Comparison of ENCODE assay signal across 36 mouse cellular contexts in genomic region chr4:115236462-115237096, GRCm38 (mm10). TPM values are rescaled to one million over a fixed set of nuclear protein-coding genes. Genes with fewer than 3 reads are reported as not detected.
DNase-seq lines count a peak whose midpoint lies in the region; ATAC-seq and TF ChIP-seq lines count a peak whose summit lies in the region.
"Had no signal": no experiment of that assay in that cellular context is flagged by ENCODE, and none has a peak within 500 bp of the region (broad histone marks: within the 10 kb centered on the region; RNA-seq: fewer than 3 reads in every experiment).

No protein-coding gene starts in this region.

- no peak for TF ChIP-seq CTCF in lung, embryonic 14.5 days (IDR thresholded peaks at IDR 0.05; ENCODE audit: low read depth)
- no peak for TF ChIP-seq CTCF in lung, postnatal 0 days (IDR thresholded peaks at IDR 0.05)

- no peaks in the 10 kb centered on the region for H3K4me1 ChIP-seq in lung, embryonic 14.5 days (ENCODE audit: insufficient read depth)
- no peaks in the 10 kb centered on the region for H3K4me1 ChIP-seq in lung, postnatal 0 days (ENCODE audit: insufficient read depth, low read depth, low read length)
- H3K4me1 ChIP-seq in embryonic facial prominence, embryonic 14.5 days (ENCODE audit: control insufficient read depth, insufficient read depth, low read length) = no peaks in the 10 kb centered on the region
- no peaks in the 10 kb centered on the region for H3K4me1 ChIP-seq in limb, embryonic 14.5 days (ENCODE audit: control insufficient read depth, insufficient read depth, low read length)
- H3K4me1 ChIP-seq: forebrain, embryonic 10.5 days; forebrain, embryonic 13.5 days; hindbrain, embryonic 10.5 days; hindbrain, embryonic 13.5 days had no signal

- WGBS in lung, embryonic 14.5 days = 59% methylated on average over 1 of the region's 1 CpGs
- 33% methylated on average over 1 of the region's 1 CpGs for WGBS in lung, postnatal 0 days
- WGBS in embryonic facial prominence, embryonic 14.5 days = 65% methylated on average over 1 of the region's 1 CpGs
- WGBS in limb, embryonic 14.5 days = 67% methylated on average over 1 of the region's 1 CpGs

- H3K4me3 ChIP-seq in lung, embryonic 14.5 days (ENCODE audit: low read depth, low read length) = no peak overlapping the region
- no peak overlapping the region for H3K4me3 ChIP-seq in lung, postnatal 0 days (ENCODE audit: low read depth, low read length)
- H3K4me3 ChIP-seq in embryonic facial prominence, embryonic 14.5 days (ENCODE audit: low read depth, low read length) = no peak overlapping the region
- no peak overlapping the region for H3K4me3 ChIP-seq in limb, embryonic 14.5 days (replicated peaks; ENCODE audit: low read length)
- H3K4me3 ChIP-seq: forebrain, embryonic 10.5 days; forebrain, embryonic 13.5 days; hindbrain, embryonic 10.5 days; hindbrain, embryonic 13.5 days had no signal

- TF ChIP-seq EP300 in lung, postnatal 0 days (IDR thresholded peaks at IDR 0.05) = no peak

- DNase-seq in heart, adult 11 months = peak; percentile 55
- DNase-seq in heart, postnatal 36 days = no peak
- peak; percentile 1 for DNase-seq in lung, embryonic 14.5 days
- DNase-seq in lung, postnatal 0 days (ENCODE audit: low spot score) = no peak
- peak; percentile 5 for DNase-seq in embryonic facial prominence, embryonic 14.5 days (ENCODE audit: low spot score)
- peak; percentile 3 for DNase-seq in limb, embryonic 14.5 days (ENCODE audit: low spot score)
- DNase-seq in urinary bladder, postnatal 14 days (ENCODE audit: low spot score) = no peak
- DNase-seq in ovary, postnatal 10 days (ENCODE audit: low spot score) = no peak
- DNase-seq: adrenal gland, adult 2 months; adrenal gland, postnatal 14 days; B cell, adult 2 months; cerebellum, adult 11 months; cerebellum, adult 2 months; cerebellum, adult 9-11 months; cerebellum, postnatal 25 days; embryo, embryonic 11 days; gastrocnemius, postnatal 10 days; gastrocnemius, postnatal 36 days had no signal

- no peaks in the 10 kb centered on the region for H3K27me3 ChIP-seq in lung, embryonic 14.5 days (ENCODE audit: insufficient read depth, low read length)
- H3K27me3 ChIP-seq in lung, postnatal 0 days (replicated peaks; ENCODE audit: insufficient read depth, low read length) = no peaks in the 10 kb centered on the region
- H3K27me3 ChIP-seq in embryonic facial prominence, embryonic 14.5 days (replicated peaks; ENCODE audit: control insufficient read depth, insufficient read depth, low read length) = no peaks in the 10 kb centered on the region
- no peaks in the 10 kb centered on the region for H3K27me3 ChIP-seq in limb, embryonic 14.5 days (ENCODE audit: control insufficient read depth, insufficient read depth, low read length)
- H3K27me3 ChIP-seq: forebrain, embryonic 13.5 days; hindbrain, embryonic 13.5 days had no signal

- H3K4me2 ChIP-seq in lung, embryonic 14.5 days = no peak overlapping the region
- no peak overlapping the region for H3K4me2 ChIP-seq in lung, postnatal 0 days (replicated peaks; ENCODE audit: low read depth, low read length)
- no peak overlapping the region for H3K4me2 ChIP-seq in embryonic facial prominence, embryonic 14.5 days (ENCODE audit: low read depth, low read length)
- no peak overlapping the region for H3K4me2 ChIP-seq in limb, embryonic 14.5 days (replicated peaks; ENCODE audit: low read depth, low read length, severe bottlenecking)
- H3K4me2 ChIP-seq: forebrain, embryonic 13.5 days; heart, embryonic 11.5 days; hindbrain, embryonic 13.5 days had no signal

- no peak for TF ChIP-seq POLR2A in limb, embryonic 14.5 days (IDR thresholded peaks at IDR 0.05; ENCODE audit: borderline replicate concordance, extremely low read depth, insufficient read depth, insufficient read length)

- no peak overlapping the region for H3K9ac ChIP-seq in lung, embryonic 14.5 days
- no peak overlapping the region for H3K9ac ChIP-seq in lung, postnatal 0 days (replicated peaks; ENCODE audit: low read depth)
- H3K9ac ChIP-seq in embryonic facial prominence, embryonic 14.5 days (ENCODE audit: low read depth, low read length) = no peak overlapping the region
- H3K9ac ChIP-seq in limb, embryonic 14.5 days (ENCODE audit: low read depth, low read length, severe bottlenecking) = no peak overlapping the region
- H3K9ac ChIP-seq: forebrain, embryonic 13.5 days; hindbrain, embryonic 13.5 days had no signal

- no peaks in the 10 kb centered on the region for H3K9me3 ChIP-seq in lung, embryonic 14.5 days (ENCODE audit: low read depth, low read length)
- H3K9me3 ChIP-seq in lung, postnatal 0 days (ENCODE audit: low read length) = no peaks in the 10 kb centered on the region
- no peaks in the 10 kb centered on the region for H3K9me3 ChIP-seq in embryonic facial prominence, embryonic 14.5 days (ENCODE audit: control insufficient read depth, low read length)
- no peaks in the 10 kb centered on the region for H3K9me3 ChIP-seq in limb, embryonic 14.5 days (ENCODE audit: control insufficient read depth, low read length)
- H3K9me3 ChIP-seq: forebrain, embryonic 10.5 days; forebrain, embryonic 13.5 days; hindbrain, embryonic 10.5 days; hindbrain, embryonic 13.5 days had no signal

- no peak overlapping the region for H3K27ac ChIP-seq in lung, embryonic 14.5 days (ENCODE audit: low read depth)
- H3K27ac ChIP-seq in lung, postnatal 0 days (ENCODE audit: low read length) = no peak overlapping the region
- H3K27ac ChIP-seq in embryonic facial prominence, embryonic 14.5 days (replicated peaks; ENCODE audit: low read depth, low read length) = no peak overlapping the region
- H3K27ac ChIP-seq in limb, embryonic 14.5 days (replicated peaks; ENCODE audit: low read depth, low read length) = no peak overlapping the region
- H3K27ac ChIP-seq: forebrain, embryonic 10.5 days; forebrain, embryonic 13.5 days; hindbrain, embryonic 10.5 days; hindbrain, embryonic 13.5 days; hindbrain, postnatal 0 days had no signal

- no peaks in the 10 kb centered on the region for H3K36me3 ChIP-seq in lung, embryonic 14.5 days (ENCODE audit: insufficient read depth)
- no peaks in the 10 kb centered on the region for H3K36me3 ChIP-seq in lung, postnatal 0 days (ENCODE audit: insufficient read depth, low read length)
- no peaks in the 10 kb centered on the region for H3K36me3 ChIP-seq in embryonic facial prominence, embryonic 14.5 days (ENCODE audit: control insufficient read depth, insufficient read depth, low read length)
- no peaks in the 10 kb centered on the region for H3K36me3 ChIP-seq in limb, embryonic 14.5 days (ENCODE audit: control insufficient read depth, insufficient read depth, low read length)
- H3K36me3 ChIP-seq: forebrain, embryonic 10.5 days; hindbrain, embryonic 10.5 days; hindbrain, embryonic 13.5 days had no signal

- no peak for ATAC-seq in lung, embryonic 14.5 days (ENCODE audit: insufficient read depth)
- no peak for ATAC-seq in lung, postnatal 0 days
- ATAC-seq in embryonic facial prominence, embryonic 14.5 days (ENCODE audit: low read depth) = no peak
- ATAC-seq in limb, embryonic 14.5 days (ENCODE audit: low FRiP score, low read depth) = peak; percentile 73; the same call in 1 of the 2 replicates
- ATAC-seq: forebrain, embryonic 13.5 days; forebrain, embryonic 16.5 days; hindbrain, postnatal 0 days; inflammation-experienced regulatory T-cells, adult 6 months had no signal

- intact Hi-C loops in heart, postnatal 36 days (cut with DNase I) = no loop called here

RNA-seq across cellular contexts. Expression of gene Cyp4a29, which starts 5.3 kb away (rescaled TPM):
- total RNA-seq in heart, postnatal 36 days (2021) = not detected
- not detected in 2 replicates for polyA plus RNA-seq in lung, embryonic 14.5 days (2014; fragmentation: Nextera tagmentation; extraction: Ambion mirVana)
- polyA plus RNA-seq in lung, postnatal 0 days (2015; fragmentation: Nextera tagmentation; extraction: Ambion mirVana) = not detected in 2 replicates
- 0.11 TPM in 1 of 2 replicates, not detected in the other for polyA plus RNA-seq in embryonic facial prominence, embryonic 14.5 days (2014; fragmentation: Nextera tagmentation; extraction: Ambion mirVana)
- polyA plus RNA-seq in limb, embryonic 14.5 days (2012; rRNA removed) = not detected in 2 replicates
- polyA plus RNA-seq in limb, embryonic 14.5 days (2014; fragmentation: Nextera tagmentation; extraction: Ambion mirVana) = not detected in 2 replicates
- total RNA-seq: adrenal gland, adult 2 months; adrenal gland, postnatal 14 days; adrenal gland, postnatal 4 days; gastrocnemius, adult 18-20 months; gastrocnemius, postnatal 10 days; gastrocnemius, postnatal 36 days; granulocyte monocyte progenitor cell, adult 5-6 weeks; heart, adult 8-10 months; heart, postnatal 25 days; hindbrain, postnatal 0 days; MEL had no signal
- polyA plus RNA-seq: adrenal gland, adult 2 months; cerebellum, adult 2 months; cortical plate, adult 2 months; embryonic facial prominence, embryonic 11.5 days; forebrain, embryonic 10.5 days; forebrain, embryonic 13.5 days; forebrain, embryonic 16.5 days; heart, embryonic 11.5 days; heart, embryonic 14.5 days; heart, postnatal 0 days; hindbrain, embryonic 10.5 days; hindbrain, embryonic 13.5 days; hindbrain, postnatal 0 days; inflammation-experienced regulatory T-cells, adult 6 months had no signal

Comparison
In these comparisons a context has a peak if more than half of its experiments do, and no peak if none do; other contexts are left out.
1. DNase-seq: peak in heart, adult 11 months (single experiment), lung, embryonic 14.5 days (single experiment), embryonic facial prominence, embryonic 14.5 days (single experiment) and limb, embryonic 14.5 days (single experiment); none in heart, postnatal 36 days (0 of 2), lung, postnatal 0 days (single experiment), urinary bladder, postnatal 14 days (single experiment) and ovary, postnatal 10 days (single experiment).